Mouse (Mus musculus) cerebellum, adult 11 months (tissue): ENCODE results near the gene Hoxb4.

Experiments
- DNase-seq: peaks from one replicate; pipeline ENCODE4 v3.0.0; 2022

Hoxb4 gene

DNA sequence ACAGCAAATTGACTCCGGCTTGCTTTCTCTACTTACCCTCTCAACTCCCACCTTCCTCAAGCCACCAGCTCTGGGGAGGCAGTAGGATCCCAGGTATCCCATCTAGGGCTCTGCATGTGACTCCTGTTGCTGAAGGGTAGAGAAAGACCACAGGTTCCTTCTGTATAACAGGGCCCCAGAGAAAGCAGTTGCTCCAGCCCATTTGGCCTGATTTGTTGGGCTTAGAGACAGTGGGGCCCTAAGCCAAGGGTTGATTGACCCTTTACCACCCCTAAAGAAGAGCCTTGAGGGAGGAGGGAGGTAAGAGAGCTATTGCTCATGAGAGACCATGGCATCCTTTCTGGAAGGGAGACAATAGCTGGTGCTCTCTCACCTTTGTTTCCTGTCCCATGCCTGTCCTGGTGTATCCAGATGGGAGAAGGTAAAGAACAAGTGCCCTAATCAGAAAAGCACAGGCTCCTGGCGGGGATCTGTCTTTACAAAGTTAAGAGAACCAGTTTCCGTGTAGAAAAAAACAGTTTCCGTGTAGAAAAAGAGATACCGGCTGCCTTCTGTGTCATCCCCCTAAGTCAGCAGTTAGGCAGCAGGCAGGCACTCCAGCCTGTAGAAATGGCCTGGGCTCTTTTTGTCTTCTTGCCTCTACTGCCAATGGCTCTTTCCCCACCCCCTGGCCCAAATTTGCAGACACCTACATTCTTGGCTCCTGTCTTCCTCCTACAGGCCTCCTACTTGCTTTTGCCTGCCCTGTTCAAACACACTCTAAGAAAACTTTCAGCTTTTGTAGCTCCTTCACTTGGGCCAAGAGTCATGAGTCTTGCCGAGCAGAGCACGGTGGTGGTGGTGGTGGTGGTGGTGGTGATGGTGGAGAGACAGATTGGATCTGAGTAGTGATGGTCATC, 21.1 kb downstream of the Hoxb4 start:
- no peak for DNase-seq

DNA sequence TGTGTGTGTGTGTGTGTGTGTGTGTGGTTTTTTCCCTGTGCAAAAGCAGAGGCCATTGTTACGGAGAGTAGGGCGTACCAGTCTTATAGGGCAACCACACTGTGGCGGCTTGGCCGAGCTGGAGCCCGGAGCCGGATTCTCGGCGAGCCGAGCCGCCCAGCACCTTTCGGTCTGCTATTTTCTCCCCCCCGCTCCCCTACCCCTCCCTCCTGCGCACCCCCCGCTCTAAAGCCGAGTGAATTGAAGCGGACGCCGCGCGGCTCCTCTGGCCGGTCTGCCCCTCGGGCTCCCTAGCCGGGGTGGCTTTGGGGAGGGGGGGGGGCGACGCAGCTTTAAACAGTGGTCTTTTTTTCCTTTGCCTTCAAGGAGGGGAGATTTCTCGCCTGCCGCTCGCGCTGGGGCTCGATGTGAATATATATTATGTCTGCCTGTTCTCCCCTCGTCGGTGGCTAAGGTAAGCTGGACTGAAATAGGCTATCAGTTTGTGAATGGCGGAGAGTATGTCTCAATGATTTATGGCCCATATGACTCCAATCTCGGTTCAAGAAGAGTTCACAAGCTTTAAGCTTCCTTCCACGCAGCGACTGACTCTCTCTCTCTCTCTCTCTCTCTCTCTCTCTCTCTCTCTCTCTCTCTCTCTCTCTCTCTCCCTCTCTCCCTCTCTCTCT, 22.8 kb downstream of the Hoxb4 start:
- no peak for DNase-seq

DNA sequence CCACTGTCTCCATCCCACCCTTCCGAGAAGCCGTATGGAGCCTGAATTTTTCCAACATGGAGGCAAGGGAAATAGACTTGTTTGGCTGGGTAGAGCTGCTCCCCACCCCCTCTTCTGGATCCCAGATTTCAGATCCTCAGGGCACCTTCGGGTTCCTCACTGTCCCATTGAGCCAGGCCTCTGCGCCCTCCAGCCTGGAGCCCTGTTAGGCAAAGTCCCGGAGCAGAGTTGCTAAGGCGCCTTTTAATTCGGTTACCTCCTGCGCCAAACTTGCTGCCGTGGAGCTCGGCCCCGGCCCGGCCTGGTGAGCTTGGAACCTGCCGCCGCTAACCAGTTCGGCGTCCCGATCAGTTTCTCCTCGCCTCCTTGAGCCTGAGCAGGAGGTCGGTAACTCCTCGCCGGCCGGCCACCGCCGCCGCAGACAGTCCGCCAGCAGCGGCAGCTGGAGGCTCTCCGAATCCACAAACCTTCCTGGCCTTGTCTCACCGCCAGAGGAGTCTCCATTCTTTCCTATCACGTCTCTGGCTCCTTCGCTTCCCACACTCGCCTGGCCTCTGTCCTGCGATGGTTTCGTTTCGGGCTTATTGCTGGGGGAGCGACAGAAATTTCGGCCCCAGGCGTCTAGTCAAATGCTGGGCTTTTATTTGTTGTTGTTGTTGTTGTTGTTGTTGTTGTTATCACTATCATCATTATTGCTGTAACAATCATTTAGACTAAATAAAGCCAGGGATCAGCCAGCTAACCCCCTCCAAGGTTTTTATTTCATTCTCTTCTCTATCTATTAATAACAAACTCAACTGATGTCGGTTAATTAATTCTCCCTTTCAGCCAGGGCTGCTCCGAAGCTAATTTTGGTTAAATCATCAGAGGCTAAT, 23.9 kb downstream of the Hoxb4 start:
- no peak for DNase-seq

DNA sequence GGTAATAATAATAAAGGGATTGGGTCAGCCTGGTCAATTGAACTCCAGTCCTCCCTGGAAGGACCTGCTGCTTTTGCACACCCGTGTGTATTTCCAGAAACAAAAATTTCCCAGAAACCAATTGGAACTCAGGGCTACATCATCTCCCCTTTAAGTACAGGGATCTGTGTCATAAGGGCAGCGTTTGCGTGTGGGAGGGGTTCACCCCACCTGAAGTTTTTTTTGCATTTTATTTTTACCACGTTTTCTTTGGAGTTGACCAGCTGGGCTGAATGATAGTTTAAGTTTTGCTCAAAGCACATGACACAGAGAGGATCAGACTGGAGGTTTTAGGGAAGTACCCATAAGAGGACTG, 24.5 kb downstream of the Hoxb4 start:
- no peak for DNase-seq

DNA sequence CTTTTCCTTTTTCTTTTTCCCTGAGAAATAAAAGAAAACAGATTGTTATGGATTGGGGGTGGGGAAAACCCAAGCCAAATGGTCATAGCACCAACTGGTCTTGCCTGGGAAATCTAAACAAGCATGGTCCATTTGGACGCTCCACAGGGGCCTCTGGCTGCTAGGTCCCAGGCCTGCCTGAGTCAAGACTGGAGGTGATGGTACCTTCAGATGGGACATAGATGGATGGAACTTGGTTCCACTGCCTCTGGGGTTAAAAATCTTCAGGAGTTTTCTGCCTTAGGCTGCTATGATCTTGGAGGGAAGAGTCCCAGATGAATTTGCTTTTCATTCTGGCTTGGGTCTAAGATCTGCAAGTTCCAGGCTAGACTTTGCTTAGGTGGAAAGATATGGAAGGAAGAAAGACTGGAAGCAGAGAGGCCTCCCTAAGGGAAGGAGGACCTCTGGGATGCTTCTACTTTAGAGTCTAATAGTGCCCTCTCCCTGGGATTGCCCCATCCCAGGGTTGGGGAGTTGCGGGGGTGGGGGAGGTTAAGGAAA, 25.2 kb downstream of the Hoxb4 start:
- no peak for DNase-seq

DNA sequence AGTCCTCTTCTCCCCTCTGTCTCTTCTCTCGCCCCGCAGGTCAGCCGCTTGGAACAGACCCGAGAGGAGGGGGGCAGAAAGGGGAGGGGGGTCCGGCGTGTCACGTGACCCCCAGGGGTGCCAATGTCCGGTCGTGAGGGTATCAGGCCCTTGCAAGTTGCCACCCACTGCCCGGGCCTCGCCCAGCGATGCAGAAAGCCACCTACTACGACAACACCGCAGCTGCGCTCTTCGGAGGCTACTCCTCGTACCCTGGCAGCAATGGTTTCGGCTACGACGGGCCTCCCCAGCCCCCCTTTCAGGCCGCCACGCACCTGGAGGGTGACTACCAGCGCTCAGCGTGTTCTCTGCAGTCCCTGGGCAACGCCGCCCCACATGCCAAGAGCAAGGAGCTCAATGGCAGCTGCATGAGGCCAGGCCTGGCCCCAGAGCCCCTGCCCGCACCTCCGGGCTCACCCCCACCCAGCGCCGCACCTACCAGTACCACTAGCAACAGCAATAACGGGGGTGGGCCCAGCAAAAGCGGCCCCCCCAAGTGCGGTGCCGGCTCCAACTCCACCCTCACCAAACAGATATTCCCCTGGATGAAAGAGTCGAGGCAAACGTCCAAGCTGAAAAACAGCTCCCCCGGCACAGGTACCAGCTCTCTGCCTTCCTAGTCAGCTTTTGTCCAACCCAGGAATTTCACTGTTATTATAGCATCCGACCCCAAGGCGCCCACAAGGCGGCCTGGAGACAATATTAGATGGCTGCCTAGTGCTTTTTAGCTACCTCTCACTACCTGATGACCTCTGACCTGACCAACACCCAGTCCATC, 26.2 kb downstream of the Hoxb4 start:
- DNase-seq: no peak

DNA sequence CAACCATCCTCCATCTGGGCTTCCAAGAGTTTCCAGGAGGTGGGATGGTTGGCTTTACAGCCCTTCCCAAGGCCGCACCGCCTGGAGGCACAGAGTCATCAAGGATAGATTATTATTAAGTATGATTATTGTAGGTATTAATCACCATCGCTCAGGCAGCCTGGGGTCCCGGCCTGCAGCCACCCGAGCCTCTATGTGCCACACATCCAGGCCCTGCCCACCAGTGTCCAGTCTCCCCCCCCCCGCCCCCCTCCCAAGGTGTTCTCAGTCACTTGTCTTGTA, 26.8 kb downstream of the Hoxb4 start:
- no peak for DNase-seq

DNA sequence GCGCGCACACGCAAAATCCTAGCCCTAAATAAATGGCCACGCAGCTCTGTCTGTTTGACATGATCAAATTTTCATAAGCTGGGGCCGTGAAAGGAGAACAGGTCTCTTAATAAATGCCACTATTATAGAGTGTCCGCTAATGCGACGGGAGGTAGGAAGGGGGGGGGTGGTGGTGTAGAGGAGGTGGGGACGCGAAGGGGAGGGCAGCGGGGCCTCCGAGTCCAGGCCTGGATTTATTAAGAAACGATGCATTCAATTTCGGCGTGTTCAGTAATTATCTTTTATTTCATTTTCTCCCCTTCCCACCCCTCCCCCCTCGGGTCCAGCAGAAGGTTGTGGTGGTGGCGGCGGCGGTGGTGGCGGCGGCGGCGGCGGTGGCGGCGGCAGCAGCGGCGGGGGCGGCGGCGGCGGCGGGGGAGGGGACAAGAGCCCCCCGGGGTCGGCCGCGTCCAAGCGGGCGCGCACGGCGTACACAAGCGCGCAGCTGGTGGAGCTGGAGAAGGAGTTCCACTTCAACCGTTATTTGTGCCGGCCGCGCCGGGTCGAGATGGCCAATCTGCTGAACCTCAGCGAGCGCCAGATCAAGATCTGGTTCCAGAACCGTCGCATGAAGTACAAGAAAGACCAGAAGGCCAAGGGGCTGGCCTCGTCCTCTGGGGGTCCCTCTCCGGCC, 27.3 kb downstream of the Hoxb4 start:
- no peak for DNase-seq

DNA sequence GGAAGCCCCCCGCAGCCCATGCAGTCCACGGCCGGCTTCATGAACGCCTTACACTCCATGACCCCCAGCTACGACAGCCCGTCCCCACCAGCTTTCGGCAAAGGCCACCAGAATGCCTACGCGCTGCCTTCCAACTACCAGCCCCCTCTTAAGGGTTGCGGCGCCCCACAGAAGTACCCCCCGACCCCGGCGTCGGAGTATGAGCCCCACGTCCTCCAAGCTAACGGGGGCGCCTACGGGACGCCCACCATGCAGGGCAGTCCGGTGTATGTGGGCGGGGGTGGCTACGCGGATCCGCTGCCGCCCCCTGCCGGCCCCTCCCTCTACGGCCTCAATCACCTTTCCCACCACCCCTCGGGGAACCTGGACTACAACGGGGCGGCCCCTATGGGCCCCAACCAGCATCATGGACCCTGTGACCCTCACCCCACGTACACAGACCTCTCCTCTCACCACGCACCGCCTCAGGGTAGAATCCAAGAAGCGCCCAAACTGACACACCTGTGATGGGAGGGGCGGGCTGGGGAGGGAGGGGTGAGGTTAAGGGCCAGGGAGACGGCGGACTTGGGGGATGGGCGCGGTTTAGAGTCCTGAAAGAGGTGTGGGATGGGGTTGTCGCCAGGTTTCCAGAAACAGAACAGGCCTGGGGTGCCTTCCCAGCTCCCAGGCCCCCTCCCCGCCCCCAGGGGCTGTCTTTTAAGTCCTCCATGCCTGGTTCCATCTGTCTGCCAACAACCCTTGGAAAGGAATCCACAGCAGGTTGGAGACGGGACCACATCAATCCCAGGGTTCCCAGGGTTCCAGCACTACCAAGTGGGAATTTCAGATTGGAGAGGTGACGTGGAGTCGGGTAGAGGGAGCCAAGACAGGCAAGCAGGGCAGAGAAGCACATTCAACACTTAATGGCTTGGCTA, 28.1 kb downstream of the Hoxb4 start:
- no peak for DNase-seq

DNA sequence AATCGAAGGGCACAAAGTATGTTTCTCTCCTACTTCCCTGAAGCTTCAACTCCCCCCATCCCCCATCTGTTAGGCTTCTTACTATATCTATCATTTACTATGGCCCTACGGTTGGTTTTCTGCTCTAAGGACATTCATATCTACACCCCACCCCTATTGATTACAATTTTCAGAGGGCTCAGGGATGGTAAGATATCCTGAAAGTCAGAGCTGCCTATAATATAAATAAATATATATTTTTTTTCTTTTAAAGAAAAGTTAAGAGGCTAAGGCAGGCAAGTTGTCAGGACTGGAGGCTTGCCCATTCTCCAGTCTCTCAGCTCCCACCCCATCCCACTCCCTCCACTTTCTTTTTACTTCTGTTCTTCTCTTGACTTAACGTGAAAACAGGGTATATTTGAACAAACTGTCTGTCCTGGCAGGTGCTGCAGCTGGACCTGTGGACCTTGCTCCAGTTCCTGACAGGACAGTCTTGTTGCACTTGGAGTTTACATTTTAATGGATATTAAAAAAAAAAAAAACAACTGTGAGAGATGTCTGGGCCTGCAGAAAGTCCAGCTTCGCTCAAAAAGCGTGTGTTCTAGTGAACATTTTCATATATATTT, 29.0 kb downstream of the Hoxb4 start:
- no peak for DNase-seq

DNA sequence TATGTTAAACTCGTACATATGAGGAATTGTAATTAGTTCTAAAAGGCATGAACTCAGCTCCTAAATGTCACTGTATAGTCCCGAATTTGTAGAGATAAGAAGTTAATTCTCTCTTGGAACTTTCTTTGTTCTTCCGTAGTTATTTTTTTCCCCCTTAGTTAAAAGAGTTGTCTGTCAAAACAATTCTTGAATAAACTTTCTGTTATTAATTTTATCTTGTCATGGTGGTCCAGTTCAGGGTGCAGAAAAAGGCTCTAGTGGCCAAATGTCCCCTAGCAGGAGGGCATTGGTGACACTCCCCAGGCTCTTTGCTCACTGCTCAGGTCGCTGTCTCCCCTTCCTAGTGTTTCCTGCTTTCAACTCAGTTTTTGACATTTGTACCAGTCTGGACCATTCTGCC, 29.6 kb downstream of the Hoxb4 start:
- DNase-seq: no peak

DNA sequence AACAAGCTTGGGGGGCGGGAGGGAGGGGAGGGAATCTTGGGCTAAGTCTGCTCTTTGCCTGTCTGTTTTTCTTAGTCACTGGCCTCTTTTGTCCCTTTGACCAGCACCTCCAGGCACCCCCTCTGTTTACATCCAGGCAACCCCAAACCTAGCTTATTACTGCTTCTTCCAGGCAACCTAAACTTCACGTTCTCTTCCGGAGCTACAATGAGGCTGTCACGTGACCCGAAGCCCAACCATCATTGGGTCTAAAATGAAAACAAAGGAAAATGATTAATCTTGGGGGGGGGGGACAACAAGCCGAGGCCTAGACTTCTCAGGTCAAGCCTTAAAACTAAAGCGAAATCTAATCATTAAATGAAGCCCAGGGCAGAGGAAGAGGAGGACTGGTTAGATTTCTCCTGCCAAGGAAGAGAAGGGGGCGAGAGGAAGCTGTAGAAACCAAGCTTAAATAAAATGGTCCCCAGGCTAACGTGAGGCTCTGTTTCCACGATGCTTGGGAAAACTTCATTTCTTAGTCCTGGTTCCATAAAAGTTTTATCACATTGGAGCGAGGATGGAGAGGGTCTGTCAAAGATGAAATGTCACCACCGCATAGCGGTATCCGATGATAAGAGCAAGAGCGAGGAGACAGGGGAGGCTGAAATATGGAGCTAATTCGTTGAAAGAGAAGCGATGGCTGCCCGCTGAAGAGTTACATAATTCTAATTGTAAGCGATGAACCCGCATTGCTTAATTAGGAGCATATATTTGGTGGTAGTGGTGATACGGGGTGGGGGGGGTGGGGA, 30.3 kb downstream of the Hoxb4 start:
- DNase-seq: no peak

DNA sequence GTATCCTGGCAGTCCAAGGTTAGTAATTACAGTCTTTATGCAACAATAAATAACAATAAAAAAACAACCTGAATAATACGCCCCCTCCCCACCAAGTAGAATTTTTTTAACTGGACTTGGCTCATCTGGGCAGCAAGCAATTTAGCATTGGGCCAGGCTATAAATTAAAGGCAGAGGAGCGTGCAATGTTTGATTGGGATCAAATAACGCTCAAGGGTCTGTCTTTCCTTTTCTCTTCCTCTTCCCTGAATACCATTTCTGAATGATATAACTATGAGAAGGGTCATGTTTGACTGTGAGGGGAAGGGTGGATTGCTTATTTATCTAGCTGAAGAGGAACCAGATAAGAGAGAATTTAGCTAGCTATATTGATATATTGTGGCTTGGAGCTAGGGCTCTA, 30.9 kb downstream of the Hoxb4 start:
- no peak for DNase-seq

DNA sequence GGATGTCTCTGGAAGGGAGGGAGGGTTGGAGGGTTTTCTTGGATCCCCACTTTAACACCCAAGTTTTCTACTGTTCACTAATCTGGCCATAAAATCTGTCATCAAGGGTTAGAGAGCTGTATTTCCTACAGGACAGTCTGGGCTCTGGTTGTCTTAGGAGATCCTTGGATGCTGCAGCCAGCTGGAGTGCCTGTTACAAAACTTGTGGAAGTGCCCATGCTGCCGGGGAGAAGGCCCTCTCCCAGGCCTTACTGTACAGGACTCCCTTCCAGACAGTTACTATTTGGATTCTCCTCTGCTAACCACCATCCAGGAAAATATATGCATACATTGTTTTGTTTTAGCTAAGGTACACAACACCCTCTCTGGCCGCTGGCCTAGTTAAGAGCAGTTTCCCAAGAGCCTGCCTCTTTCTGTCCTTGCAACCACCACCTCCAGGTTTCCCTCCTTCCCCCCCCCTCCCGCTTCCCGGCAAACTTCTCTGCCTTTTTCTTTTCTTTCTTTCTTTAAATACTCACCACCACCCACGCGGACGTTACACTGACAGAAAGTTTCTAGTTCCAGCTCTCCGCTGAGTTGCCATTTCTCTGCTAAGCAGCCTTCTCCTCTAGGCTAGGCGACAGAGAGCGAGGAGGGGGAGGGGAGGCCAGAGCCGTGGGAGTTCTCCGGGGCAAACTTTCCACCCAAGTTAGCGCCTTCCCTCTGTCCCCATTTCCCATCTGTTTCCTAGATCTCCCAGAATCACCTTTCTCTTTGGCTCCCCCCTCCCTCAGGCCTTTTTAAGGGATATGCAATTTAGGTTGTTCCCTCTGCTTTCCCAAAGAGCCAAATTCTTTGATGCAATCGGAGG, 31.6 kb downstream of the Hoxb4 start:
- DNase-seq: no peak

DNA sequence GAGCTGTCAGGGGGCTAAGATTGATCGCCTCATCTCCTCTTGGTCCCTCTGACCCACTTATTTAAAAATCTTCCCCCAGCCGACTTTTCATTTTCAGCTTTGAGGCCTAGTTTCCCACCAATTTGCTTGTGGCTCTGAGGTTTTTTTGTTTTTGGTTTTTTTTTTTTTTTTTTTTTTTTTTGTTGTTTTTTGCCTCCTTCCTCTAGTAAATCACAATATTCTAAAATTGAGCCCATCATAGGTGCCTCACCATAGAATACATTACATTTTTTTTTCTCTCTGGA, 32.2 kb downstream of the Hoxb4 start, which contains the start of gene Hoxb2:
Hoxb2 (plus strand) TSS at position 185 of the 284 bp plus-strand sequence.
- no peak for DNase-seq

DNA sequence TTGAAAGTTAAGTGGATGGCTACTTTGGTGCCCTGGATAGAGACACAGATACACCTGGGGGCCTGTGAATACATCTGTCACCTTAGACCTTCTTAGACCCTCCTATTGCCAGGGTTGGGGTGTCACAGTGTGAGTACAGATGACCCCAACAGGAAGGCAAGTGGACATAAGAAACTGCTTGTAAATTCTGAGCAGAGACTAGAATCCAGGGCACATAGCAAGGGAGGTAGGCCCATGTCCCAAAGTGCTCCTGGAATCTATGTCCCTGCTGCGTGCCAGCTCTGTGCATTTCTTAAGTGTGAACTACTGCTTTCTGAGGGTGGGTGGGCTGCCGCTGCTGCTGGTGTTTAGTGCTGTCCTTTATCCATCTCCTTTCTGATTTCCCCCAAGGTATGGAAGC, 32.7 kb downstream of the Hoxb4 start:
- no peak for DNase-seq

DNA sequence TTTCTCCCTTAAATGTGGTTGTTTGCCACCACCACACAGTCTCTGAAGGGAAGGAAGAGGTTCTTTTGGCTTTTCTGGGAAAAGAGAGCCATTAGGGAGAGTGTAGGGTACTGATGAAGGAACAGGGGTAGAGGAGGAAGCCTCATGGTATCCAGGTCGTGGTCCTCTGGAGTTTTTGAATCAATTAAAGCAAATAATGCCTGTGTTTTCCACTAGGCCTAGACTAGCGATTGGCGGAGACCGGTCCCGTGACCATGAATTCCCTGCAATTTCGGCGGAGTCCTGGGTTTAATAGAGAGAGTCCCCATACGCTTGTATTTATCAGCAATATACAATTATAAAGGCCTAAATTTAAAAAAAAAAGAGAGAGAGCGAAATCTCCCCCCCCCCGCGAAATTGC, 33.2 kb downstream of the Hoxb4 start:
- DNase-seq: no peak

DNA sequence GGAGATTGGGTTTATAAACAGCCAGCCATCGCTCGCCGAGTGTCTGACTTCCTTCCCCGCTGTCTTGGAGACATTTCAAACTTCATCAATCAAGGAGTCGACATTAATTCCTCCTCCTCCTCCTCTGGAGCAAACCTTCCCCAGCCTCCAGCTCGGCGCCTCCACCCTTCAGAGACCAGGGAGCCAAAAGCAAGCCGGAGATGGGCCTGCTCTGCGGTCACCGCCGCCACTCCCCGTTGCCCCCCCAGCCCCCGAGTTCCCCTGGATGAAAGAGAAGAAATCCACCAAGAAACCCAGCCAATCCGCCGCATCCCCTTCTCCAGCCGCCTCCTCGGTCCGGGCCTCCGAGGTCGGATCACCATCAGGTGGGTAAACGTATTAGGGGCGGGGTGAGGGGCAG, 33.8 kb downstream of the Hoxb4 start:
- no peak for DNase-seq
